Mouse (Mus musculus): ENCODE measurements around the gene Gabpa. TPM values are rescaled to one million over a fixed set of nuclear protein-coding genes. Genes with fewer than 3 reads are reported as not detected.

The Gabpa gene
- polyA plus RNA-seq, 1 experiment from 2014 or later, result 46.3 TPM

GRCm38 (mm10) chr16:84832736-84833135 is 2.0 kb upstream of the Gabpa start:
- Histone ChIP-seq H3K4me3 (ENCODE audit: low read depth, low read length) (no peak overlapping the region), H3K9ac (ENCODE audit: low read length) (no peak overlapping the region), H3K4me2 (ENCODE audit: low read depth, low read length, severe bottlenecking) (no peak overlapping the region), H3K27me3 (ENCODE audit: control insufficient read depth, insufficient read depth, low read length) (no peaks in the 10 kb centered on the region), H3K9me3 (ENCODE audit: control insufficient read depth, low read length) (no peaks in the 10 kb centered on the region), H3K4me1 (replicated peaks; ENCODE audit: control insufficient read depth, insufficient read depth, low read length) (no peaks in the 10 kb centered on the region), H3K27ac (ENCODE audit: low read depth, low read length) (no peak overlapping the region), H3K36me3 (ENCODE audit: control insufficient read depth, insufficient read depth, low read length) (peaks cover 3% of the 10 kb centered on the region; the same call in 1 of the 2 replicates)
- no peak for ATAC-seq (replicated peaks; ENCODE audit: low FRiP score)
- no peak for DNase-seq (ENCODE audit: low spot score)
- 97% methylated on average over 5 of the region's 5 CpGs for WGBS

- 2% methylated on average over 22 of the region's 22 CpGs for WGBS
- Histone ChIP-seq H3K9ac (ENCODE audit: low read length) (peak overlapping the region; percentile 98), H3K4me3 (ENCODE audit: low read depth, low read length) (peak overlapping the region; percentile 92), H3K36me3 (ENCODE audit: control insufficient read depth, insufficient read depth, low read length) (peaks cover 3% of the 10 kb centered on the region; the same call in 1 of the 2 replicates), H3K9me3 (ENCODE audit: control insufficient read depth, low read length) (no peaks in the 10 kb centered on the region), H3K27me3 (ENCODE audit: control insufficient read depth, insufficient read depth, low read length) (no peaks in the 10 kb centered on the region), H3K4me1 (replicated peaks; ENCODE audit: control insufficient read depth, insufficient read depth, low read length) (no peaks in the 10 kb centered on the region), H3K27ac (ENCODE audit: low read depth, low read length) (peak overlapping the region; percentile 95), H3K4me2 (ENCODE audit: low read depth, low read length, severe bottlenecking) (peak overlapping the region; percentile 78)
- ATAC-seq (replicated peaks; ENCODE audit: low FRiP score) (no peak), DNase-seq (ENCODE audit: low spot score) (no peak)
Observed at GRCm38 (mm10) chr16:84834344-84834743, 381 bp upstream of the Gabpa start.

- no peaks in the 10 kb centered on the region for H3K27me3 ChIP-seq (ENCODE audit: control insufficient read depth, insufficient read depth, low read length)
- peak within 1 kb of the TSS; percentile 98 for H3K9ac ChIP-seq (ENCODE audit: low read length)
- under 1% methylated on average over 52 of the region's 57 CpGs for WGBS
- H3K4me1 ChIP-seq (replicated peaks; ENCODE audit: control insufficient read depth, insufficient read depth, low read length), result no peaks in the 10 kb centered on the region
- H3K4me3 ChIP-seq (ENCODE audit: low read depth, low read length), result peak within 1 kb of the TSS; percentile 92
- DNase-seq (ENCODE audit: low spot score), result peak; percentile 86
- H3K9me3 ChIP-seq (ENCODE audit: control insufficient read depth, low read length), result no peaks in the 10 kb centered on the region
- H3K4me2 ChIP-seq (ENCODE audit: low read depth, low read length, severe bottlenecking), result peak within 1 kb of the TSS; percentile 78
- ATAC-seq (replicated peaks; ENCODE audit: low FRiP score), result peak; percentile 72
- peak within 1 kb of the TSS; percentile 95 for H3K27ac ChIP-seq (ENCODE audit: low read depth, low read length)
- H3K36me3 ChIP-seq (ENCODE audit: control insufficient read depth, insufficient read depth, low read length), result peaks cover 4% of the 10 kb centered on the region; the same call in 1 of the 2 replicates
Observed at GRCm38 (mm10) chr16:84835441-84835822, 707 bp downstream of the Gabpa start, which contains the start of gene Atp5j. TSS of gene Atp5j (minus strand) at chr16:84835625.

GRCm38 (mm10) chr16:84835823-84836743 is 1.4 kb downstream of the Gabpa start:
- peak overlapping the region; percentile 98 for H3K9ac ChIP-seq (ENCODE audit: low read length)
- H3K4me2 ChIP-seq (ENCODE audit: low read depth, low read length, severe bottlenecking), result peak overlapping the region; percentile 78
- H3K27me3 ChIP-seq (ENCODE audit: control insufficient read depth, insufficient read depth, low read length), result no peaks in the 10 kb centered on the region
- peak; percentile 13 for ATAC-seq (replicated peaks; ENCODE audit: low FRiP score)
- H3K4me3 ChIP-seq (ENCODE audit: low read depth, low read length), result peak overlapping the region; percentile 92
- no peaks in the 10 kb centered on the region for H3K9me3 ChIP-seq (ENCODE audit: control insufficient read depth, low read length)
- peak; percentile 61 for DNase-seq (ENCODE audit: low spot score)
- peaks cover 4% of the 10 kb centered on the region; the same call in 1 of the 2 replicates for H3K36me3 ChIP-seq (ENCODE audit: control insufficient read depth, insufficient read depth, low read length)
- WGBS, result 9% methylated on average over 29 of the region's 29 CpGs
- H3K27ac ChIP-seq (ENCODE audit: low read depth, low read length), result peak overlapping the region; percentile 95
- no peaks in the 10 kb centered on the region for H3K4me1 ChIP-seq (replicated peaks; ENCODE audit: control insufficient read depth, insufficient read depth, low read length)

- Histone ChIP-seq H3K27ac (ENCODE audit: low read depth, low read length) (no peak overlapping the region), H3K27me3 (ENCODE audit: control insufficient read depth, insufficient read depth, low read length) (no peaks in the 10 kb centered on the region), H3K4me3 (ENCODE audit: low read depth, low read length) (no peak overlapping the region), H3K9ac (ENCODE audit: low read length) (no peak overlapping the region), H3K4me1 (replicated peaks; ENCODE audit: control insufficient read depth, insufficient read depth, low read length) (no peaks in the 10 kb centered on the region), H3K4me2 (ENCODE audit: low read depth, low read length, severe bottlenecking) (no peak overlapping the region), H3K36me3 (ENCODE audit: control insufficient read depth, insufficient read depth, low read length) (peaks cover 4% of the 10 kb centered on the region; the same call in 1 of the 2 replicates), H3K9me3 (ENCODE audit: control insufficient read depth, low read length) (no peaks in the 10 kb centered on the region)
- ATAC-seq (replicated peaks; ENCODE audit: low FRiP score) (no peak), DNase-seq (ENCODE audit: low spot score) (no peak)
- 78% methylated on average over 2 of the region's 2 CpGs for whole genome bisulfite sequencing
Observed at GRCm38 (mm10) chr16:84838576-84838975, 3.9 kb downstream of the Gabpa start.

- 94% methylated on average over 6 of the region's 6 CpGs for WGBS
- no peak for ATAC-seq (replicated peaks; ENCODE audit: low FRiP score)
Observed at GRCm38 (mm10) chr16:84853492-84853891, 18.8 kb downstream of the Gabpa start.

GRCm38 (mm10) chr16:84864656-84865055 is 29.9 kb downstream of the Gabpa start:
- no peak for DNase-seq (ENCODE audit: low spot score)
- WGBS, result 92% methylated on average over 8 of the region's 8 CpGs

More at GRCm38 (mm10) chr16:84853492-84853891, 18.8 kb downstream of the Gabpa start:
- H3K9ac ChIP-seq (ENCODE audit: low read length), result no peak overlapping the region
- H3K4me2 ChIP-seq (ENCODE audit: low read depth, low read length, severe bottlenecking), result no peak overlapping the region
- no peaks in the 10 kb centered on the region for H3K9me3 ChIP-seq (ENCODE audit: control insufficient read depth, low read length)
- DNase-seq (ENCODE audit: low spot score), result no peak
- H3K36me3 ChIP-seq (ENCODE audit: control insufficient read depth, insufficient read depth, low read length), result peaks cover 5% of the 10 kb centered on the region
- H3K4me3 ChIP-seq (ENCODE audit: low read depth, low read length), result no peak overlapping the region
- no peaks in the 10 kb centered on the region for H3K27me3 ChIP-seq (ENCODE audit: control insufficient read depth, insufficient read depth, low read length)
- H3K27ac ChIP-seq (ENCODE audit: low read depth, low read length), result no peak overlapping the region
- H3K4me1 ChIP-seq (replicated peaks; ENCODE audit: control insufficient read depth, insufficient read depth, low read length), result no peaks in the 10 kb centered on the region

GRCm38 (mm10) chr16:84873805-84874204 is 39.1 kb downstream of the Gabpa start:
- no peak for ATAC-seq (replicated peaks; ENCODE audit: low FRiP score)
- Histone ChIP-seq H3K4me1 (replicated peaks; ENCODE audit: control insufficient read depth, insufficient read depth, low read length) (no peaks in the 10 kb centered on the region), H3K4me2 (ENCODE audit: low read depth, low read length, severe bottlenecking) (no peak overlapping the region), H3K27me3 (ENCODE audit: control insufficient read depth, insufficient read depth, low read length) (no peaks in the 10 kb centered on the region), H3K9ac (ENCODE audit: low read length) (no peak overlapping the region), H3K4me3 (ENCODE audit: low read depth, low read length) (no peak overlapping the region), H3K9me3 (ENCODE audit: control insufficient read depth, low read length) (no peaks in the 10 kb centered on the region), H3K36me3 (ENCODE audit: control insufficient read depth, insufficient read depth, low read length) (no peaks in the 10 kb centered on the region), H3K27ac (ENCODE audit: low read depth, low read length) (no peak overlapping the region)
- DNase-seq (ENCODE audit: low spot score), result no peak
- WGBS, result 83% methylated on average over 8 of the region's 8 CpGs

More at GRCm38 (mm10) chr16:84864656-84865055, 29.9 kb downstream of the Gabpa start:
- H3K4me3 ChIP-seq (ENCODE audit: low read depth, low read length), result no peak overlapping the region
- H3K4me1 ChIP-seq (replicated peaks; ENCODE audit: control insufficient read depth, insufficient read depth, low read length), result no peaks in the 10 kb centered on the region
- no peaks in the 10 kb centered on the region; the same call in 1 of the 2 replicates for H3K36me3 ChIP-seq (ENCODE audit: control insufficient read depth, insufficient read depth, low read length)
- no peak for ATAC-seq (replicated peaks; ENCODE audit: low FRiP score)
- no peak overlapping the region for H3K4me2 ChIP-seq (ENCODE audit: low read depth, low read length, severe bottlenecking)
- no peaks in the 10 kb centered on the region for H3K27me3 ChIP-seq (ENCODE audit: control insufficient read depth, insufficient read depth, low read length)
- no peak overlapping the region for H3K27ac ChIP-seq (ENCODE audit: low read depth, low read length)
- H3K9ac ChIP-seq (ENCODE audit: low read length), result no peak overlapping the region
- no peaks in the 10 kb centered on the region for H3K9me3 ChIP-seq (ENCODE audit: control insufficient read depth, low read length)

Data from forebrain, embryonic 11.5 days (tissue).